Mouse (Mus musculus) right cerebral cortex, postnatal 14 days (tissue): ENCODE data around the gene Atp8b5.
A peak's percentile ranks its signal among the peaks of the same experiment; 100 is the strongest.

ENCODE experiments used
- DNase-seq: peaks from one replicate; pipeline ENCODE4 v3.0.0; 2022

The Atp8b5 gene

DNA sequence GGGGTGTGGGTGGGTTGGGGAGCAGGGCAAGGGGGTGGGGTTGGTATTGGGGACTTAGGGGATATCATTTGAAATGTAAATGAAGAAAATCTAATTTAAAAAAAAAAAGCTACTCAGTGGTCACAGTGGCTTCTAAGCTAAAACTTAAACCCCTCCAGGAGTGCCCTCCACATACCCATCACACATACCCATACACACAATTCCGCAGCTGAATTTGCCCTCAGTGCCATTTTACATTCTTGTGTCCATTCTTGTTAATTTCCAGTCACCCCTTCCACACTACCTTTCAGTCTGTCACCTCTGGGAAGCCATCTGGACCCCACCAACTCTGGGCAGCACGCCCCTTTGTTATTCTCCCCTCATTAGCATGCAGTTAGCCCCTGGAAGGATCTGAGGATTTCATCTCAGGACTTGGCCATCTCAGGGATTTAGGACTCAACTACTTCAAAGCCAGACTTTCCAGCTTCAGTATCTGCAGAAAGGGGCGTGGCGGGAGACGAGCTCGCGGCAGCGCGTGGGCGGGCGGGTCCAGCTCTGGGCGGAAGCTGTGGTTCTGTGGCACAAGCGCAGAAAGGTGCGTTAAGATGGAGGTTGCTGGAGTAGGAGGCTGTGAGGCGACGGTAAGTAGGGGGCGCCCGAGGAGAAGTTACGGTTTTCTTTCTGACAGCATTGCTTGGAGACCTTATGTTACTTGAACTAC lies at the start of gene Atp8b5:
TSS of gene Atp8b5 (plus strand) at position 537 of the 700 bp plus-strand sequence.
- DNase-seq: peak; percentile 84

DNA sequence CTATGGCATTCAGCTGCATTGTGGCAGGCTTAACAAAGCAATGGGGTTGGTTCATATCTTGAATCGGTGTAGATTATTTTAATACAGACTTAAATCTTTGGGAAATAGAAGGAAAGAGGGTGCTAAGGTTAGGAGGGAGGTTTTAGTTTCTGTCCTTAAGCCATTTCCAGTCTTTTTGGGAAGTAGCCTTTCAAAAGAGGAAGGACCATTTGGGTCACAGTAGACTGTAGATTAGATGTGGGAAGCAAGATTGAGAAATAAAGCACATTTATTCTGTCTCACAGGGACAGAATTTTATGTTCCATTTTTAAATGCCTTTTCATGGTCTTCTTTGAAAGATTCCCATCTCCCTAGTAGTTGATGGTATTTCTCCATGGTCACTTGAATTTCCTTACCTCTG lies 49.0 kb upstream of the Atp8b5 start:
- DNase-seq: no peak

DNA sequence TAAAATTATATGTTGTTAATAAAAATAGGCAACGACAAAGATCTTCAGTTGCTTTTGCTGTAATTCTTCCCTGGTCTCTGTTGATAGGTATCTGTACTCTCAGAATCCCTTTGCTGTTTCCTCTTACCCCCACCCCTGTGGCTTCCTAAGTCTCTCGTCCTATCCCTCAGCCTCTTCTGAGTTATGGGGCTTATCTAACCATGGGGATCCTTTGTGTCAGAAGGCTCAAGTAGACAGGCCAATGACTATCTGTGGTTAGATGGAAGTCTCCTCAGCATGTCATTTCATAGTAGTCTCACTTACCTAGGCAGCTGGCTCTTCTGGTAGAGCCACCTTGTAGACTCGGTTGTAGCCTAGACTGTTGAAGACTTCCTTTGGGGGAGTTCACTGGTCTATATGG lies 35.1 kb upstream of the Atp8b5 start:
- DNase-seq: no peak

DNA sequence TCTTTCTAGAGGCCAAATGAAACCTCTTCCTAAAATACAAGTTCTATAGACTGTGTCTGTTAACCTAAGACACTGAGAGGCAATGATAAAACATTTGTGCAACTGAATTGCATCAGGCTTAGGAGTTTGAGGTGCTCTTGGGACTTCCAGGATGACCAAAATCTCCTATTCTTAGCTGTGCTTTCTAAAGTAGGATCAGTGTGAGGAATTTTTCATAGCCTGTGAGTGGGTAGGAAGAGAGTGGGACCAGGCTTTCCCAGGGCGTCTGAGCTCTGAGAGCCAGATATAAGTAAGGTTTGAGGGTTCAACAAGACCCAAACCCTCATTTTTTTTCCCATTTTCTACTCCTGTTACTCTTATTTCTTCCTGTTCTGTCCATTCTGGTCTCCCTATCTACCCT lies 34.0 kb upstream of the Atp8b5 start:
- no peak for DNase-seq

DNA sequence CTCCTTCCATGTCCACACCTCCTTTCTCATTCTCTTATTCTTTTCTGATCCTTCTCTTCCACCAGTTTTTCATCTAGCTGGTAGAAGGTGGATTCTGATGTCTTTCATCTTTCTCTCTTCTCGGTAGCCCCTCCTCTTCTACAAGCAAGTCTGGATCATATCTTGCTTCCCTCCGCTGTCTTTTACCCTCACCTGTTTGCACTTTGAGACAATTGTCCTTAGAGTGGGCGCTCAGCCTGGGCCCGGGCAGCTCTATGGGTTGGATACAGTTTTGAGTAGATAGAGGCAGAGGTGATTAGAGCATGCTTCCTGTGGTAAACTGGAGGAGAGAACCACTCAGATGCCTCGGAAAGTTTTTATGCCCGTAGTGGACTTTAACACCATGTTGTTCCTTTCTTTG lies 33.5 kb upstream of the Atp8b5 start:
- DNase-seq: no peak

DNA sequence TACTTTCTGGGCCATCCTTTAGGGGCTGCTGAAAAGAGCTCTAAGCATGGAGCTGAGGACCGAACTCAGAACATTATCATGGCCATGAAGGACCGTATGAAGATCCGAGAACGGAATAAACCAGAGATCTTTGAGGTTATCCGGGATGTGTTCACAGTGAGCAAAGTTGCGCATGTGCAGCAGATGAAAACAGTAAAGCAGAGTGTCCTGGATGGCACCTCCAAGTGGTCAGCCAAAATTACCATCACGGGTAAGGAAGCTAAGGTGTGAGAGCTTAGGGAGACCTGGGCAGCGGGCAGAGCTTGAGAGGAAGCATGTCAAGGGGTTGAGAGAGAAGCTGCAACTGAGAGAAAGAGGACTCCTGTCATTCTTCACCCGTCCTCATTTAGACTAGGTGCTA lies 30.1 kb upstream of the Atp8b5 start:
- DNase-seq: no peak

DNA sequence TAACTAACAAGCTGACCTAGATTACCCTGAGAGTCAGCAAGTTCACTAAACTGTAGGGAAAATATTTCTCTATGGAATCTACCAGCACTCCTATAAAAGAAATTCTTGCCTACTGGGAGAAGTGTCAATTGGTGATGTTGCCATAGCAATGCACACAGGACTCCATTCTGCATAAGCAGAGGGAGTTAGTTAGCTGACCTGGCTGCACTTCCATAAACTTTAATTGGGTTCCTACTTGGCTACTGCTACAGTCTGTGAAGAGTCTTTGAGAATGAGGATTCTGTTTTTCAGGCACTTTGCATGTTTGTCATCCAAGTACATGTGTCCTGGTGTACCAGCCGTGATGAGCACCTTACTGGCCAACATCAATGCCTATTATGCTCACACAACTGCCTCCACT lies 26.2 kb upstream of the Atp8b5 start:
- DNase-seq: no peak

GRCm38 (mm10) chr4:43244022-43244421 lies 22.9 kb upstream of the Atp8b5 start:
- DNase-seq: peak; percentile 40

- DNase-seq: no peak
These were observed 21.2 kb upstream of the Atp8b5 start for GRCm38 (mm10) chr4:43245776-43246175.

- DNase-seq: no peak
These were observed 18.9 kb upstream of the Atp8b5 start for GRCm38 (mm10) chr4:43248026-43248425.

- DNase-seq: no peak
These were observed 18.1 kb upstream of the Atp8b5 start for GRCm38 (mm10) chr4:43248909-43249308.

DNA sequence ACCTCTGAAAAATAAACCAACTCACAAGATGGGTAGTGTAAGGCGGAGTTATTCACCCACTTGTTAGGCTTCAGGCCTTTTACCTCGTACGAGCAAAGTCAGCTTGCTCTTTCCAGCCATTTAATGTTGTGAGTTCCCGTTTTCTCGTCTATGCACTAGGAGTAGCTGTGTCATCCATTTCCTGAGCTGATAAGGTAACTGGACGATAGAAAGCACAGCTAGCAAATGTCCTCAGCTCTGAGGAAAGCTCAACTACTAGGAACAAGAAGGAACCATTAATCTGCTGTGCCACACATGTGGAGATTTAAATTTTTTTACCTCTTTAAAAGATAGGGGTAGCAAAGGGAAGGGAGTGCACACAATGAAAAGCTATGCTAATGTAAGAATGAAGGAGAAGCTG lies 15.7 kb upstream of the Atp8b5 start:
- DNase-seq: no peak

DNA sequence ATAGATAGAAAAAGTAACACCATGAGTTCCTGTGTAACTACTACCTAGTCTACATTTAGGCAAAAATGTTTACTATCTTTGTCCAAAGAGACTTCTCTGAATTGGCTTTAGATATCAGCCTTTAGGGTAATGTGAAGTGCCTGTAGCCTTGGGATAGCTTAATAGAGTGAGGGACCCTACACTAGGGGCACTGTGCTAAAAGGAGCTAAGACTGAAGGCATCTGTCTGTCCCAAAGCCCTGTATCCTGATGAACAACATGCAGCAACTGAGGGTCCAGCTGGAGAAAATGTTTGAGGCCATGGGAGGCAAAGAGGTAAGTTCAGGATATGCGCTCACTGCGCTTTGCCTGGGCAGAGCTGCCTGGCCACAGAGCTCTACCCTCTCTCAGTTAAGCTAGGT lies 9.9 kb upstream of the Atp8b5 start:
- no peak for DNase-seq

DNA sequence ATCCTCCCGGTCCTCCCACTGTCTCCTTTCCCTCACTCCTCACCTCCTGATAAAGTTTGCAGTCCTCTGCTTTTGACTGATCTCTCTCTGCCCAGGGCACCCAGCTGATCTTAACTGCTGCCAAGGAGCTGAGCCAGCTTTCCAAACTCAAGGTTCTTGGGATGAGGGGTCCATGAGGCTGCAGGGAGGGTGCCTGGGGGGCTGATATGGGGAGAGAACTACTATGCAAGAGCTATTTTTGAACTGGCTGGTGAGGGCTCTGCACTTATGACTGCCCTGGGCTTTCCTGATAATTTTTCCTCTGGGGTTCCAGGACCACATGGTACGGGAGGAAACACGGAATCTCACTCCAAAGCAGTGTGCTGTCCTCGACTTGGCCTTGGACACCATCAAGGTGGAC lies 8.4 kb upstream of the Atp8b5 start:
- no peak for DNase-seq

- no peak for DNase-seq
These were observed 7.5 kb upstream of the Atp8b5 start for GRCm38 (mm10) chr4:43259435-43259834.

DNA sequence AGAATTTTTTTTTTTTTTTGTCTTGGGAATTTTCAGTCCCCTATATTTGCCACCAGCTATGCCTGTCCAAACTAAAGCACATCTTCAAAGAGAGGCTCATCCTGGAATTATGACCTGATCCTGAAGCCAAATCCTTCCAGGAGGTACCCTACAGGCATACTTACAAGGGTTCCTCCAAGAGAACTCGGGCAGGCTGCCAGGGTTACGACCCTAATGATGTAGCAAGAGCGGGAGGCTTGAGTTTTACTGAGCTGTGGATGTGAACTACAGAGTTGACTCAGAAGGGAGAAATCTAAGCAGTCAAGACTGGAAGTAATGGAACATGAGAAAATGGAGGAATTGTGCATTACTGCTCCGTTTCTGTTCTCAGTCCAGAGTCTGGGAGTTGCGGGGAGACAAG lies 6.9 kb upstream of the Atp8b5 start:
- DNase-seq: peak; percentile 34

DNA sequence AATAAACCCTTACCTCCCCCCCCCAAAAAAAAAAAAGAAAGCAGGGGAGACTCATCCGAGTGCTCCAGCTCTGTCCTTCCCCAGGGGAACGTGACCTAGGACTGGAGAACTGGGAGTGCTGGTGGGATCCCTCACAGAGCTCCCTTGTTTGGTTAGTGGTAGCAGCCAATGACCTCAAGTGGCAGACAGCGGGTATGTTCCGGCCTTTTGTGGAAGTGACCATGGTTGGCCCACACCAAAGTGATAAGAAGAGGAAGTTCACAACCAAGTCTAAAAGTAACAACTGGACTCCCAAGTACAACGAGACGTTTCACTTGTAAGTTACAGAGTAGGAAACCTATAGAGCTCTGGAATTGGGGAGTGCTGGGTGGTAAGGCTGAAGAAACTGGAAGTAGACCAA lies 4.1 kb upstream of the Atp8b5 start:
- DNase-seq: no peak

DNA sequence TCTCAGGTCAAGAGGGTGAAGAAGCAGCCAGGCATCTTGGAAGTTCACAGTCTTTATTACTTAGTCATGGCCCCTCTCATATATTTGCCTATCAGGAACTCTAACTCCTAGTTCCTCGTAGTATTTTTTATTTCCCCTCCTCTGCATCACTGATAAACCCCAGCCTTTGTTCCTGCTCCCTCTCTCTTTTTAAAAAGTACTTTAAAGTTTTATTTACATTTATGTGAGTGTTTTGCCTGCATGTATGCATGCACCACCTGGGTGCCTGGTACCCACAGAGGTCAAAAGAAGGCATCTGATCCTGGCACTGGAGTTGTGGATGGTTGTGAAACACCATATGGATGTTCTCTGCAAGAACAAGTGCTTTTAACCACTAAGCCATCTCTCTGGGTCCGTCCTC lies 813 bp upstream of the Atp8b5 start:
- DNase-seq: no peak

- no peak for DNase-seq
These were observed 332 bp downstream of the Atp8b5 start for GRCm38 (mm10) chr4:43267323-43267658.

GRCm38 (mm10) chr4:43285476-43285875 lies 18.5 kb downstream of the Atp8b5 start:
- no peak for DNase-seq

DNA sequence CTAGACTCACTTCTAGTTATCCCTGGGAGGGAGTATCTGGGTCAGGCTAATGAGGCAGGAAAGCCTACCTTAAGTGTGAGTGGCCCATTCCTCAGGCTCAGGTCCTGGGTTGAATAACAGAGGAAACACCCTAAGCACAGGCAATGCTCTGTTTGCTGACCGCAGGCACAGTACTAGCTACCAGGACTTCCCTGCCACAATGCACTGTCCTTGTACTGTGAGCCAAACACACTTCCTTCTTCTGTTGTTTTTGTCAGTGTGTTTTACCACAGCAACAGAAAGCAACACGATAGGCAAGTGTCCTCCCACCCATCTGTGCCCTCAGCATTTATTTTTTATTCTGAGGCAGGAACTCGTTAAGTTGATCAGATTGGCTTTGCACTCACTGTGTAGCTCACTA lies 20.3 kb downstream of the Atp8b5 start:
- no peak for DNase-seq

DNA sequence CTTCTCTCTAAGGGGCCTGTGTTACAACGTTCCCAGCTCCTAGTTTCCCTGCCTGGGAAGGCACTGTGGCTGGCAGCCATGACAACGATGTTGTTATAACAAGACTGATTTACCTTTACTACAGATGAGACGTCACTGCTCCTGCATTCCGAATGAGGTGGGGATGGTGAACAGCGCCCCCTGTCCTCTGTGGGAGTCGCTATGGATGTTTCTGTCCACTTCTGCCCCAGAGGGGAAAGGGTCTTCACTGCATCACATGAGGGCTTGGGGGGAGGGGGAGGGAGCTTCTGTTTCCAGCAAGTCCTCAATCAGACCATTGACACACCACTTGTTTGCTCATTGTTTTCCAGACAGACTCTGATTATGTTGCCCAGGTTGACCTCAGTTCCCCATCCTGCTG lies 27.0 kb downstream of the Atp8b5 start:
- no peak for DNase-seq

- no peak for DNase-seq
These were observed 42.9 kb downstream of the Atp8b5 start for GRCm38 (mm10) chr4:43309696-43310338.

GRCm38 (mm10) chr4:43321536-43321935 lies 54.6 kb downstream of the Atp8b5 start:
- no peak for DNase-seq

GRCm38 (mm10) chr4:43322336-43322735 lies 55.4 kb downstream of the Atp8b5 start:
- no peak for DNase-seq
